Mouse (Mus musculus): ENCODE measurements around the gene Rcc1l.

GRCm38 (mm10) chr5:134209931-134210554 is 33.5 kb upstream of the Rcc1l start:
- TF ChIP-seq CTCF (IDR thresholded peaks at IDR 0.05; ENCODE audit: low read depth, low read length) (no peak), POLR2A (IDR thresholded peaks at IDR 0.05; ENCODE audit: insufficient read depth, low read length) (no peak), EP300 (IDR thresholded peaks at IDR 0.05; ENCODE audit: insufficient read depth, low read depth, low read length) (no peak)

All from ES-Bruce4 (cell line).